Mouse (Mus musculus) intestine, embryonic 15.5 days (tissue): Measurements from ENCODE around the gene Lysmd1. TPM values are rescaled to one million over a fixed set of nuclear protein-coding genes. Genes with fewer than 3 reads are reported as not detected.

Source experiments
- ATAC-seq: fragments of 200-750 bp; cut with Nextera tagmentation; 2 replicates; pipeline ENCODE4 v1.8.0; 2017; ENCODE audit warnings: moderate TSS enrichment, moderate library complexity
- H3K27ac ChIP-seq: fragments of 300-500 bp; sonication (generic); 2 replicates; pipeline ENCODE4 v1.5.1; 2015; ENCODE audit warnings: mild to moderate bottlenecking, inconsistent platforms
- H3K27me3 ChIP-seq: fragments of 300-500 bp; sonication (generic); replicated peaks from 2 replicates; pipeline ENCODE4 v1.6.1; 2015; ENCODE audit warnings: inconsistent platforms
- H3K36me3 ChIP-seq: fragments of 300-500 bp; sonication (generic); 2 replicates; pipeline ENCODE4 v1.6.1; 2015; ENCODE audit warnings: inconsistent platforms
- H3K4me1 ChIP-seq: fragments of 300-500 bp; sonication (generic); replicated peaks from 2 replicates; pipeline ENCODE4 v1.6.1; 2015; ENCODE audit warnings: inconsistent platforms
- H3K4me2 ChIP-seq: fragments of 300-500 bp; sonication (generic); replicated peaks from 2 replicates; pipeline ENCODE4 v1.6.1; 2015; ENCODE audit warnings: mild to moderate bottlenecking, inconsistent platforms
- H3K4me3 ChIP-seq: fragments of 300-500 bp; sonication (generic); replicated peaks from 2 replicates; pipeline ENCODE4 v1.5.1; 2015; ENCODE audit warnings: inconsistent platforms
- H3K9ac ChIP-seq: fragments of 300-500 bp; sonication (generic); 2 replicates; pipeline ENCODE4 v1.6.1; 2015; ENCODE audit warnings: inconsistent platforms
- H3K9me3 ChIP-seq: fragments of 300-500 bp; sonication (generic); 2 replicates; pipeline ENCODE4 v1.6.1; 2016; ENCODE audit warnings: inconsistent platforms
- WGBS: fragments of 180-500 bp; shearing (Covaris S2); methylation state at CpG from one replicate; pipeline ENCODE4 v1.1.7; 2015; 5-methylcytosine and 5-hydroxymethylcytosine counted together
- polyA plus RNA-seq: library from polyadenylated mRNA; unstranded; fragments of >200 nt; fragmentation: Nextera tagmentation; extraction: Ambion mirVana; gene quantifications from 2 replicates; pipeline ENCODE4 v1.2.1, GENCODE M21; 2015

The Lysmd1 gene
- polyA plus RNA-seq, 1 experiment from 2014 or later = 10.7 TPM

DNA sequence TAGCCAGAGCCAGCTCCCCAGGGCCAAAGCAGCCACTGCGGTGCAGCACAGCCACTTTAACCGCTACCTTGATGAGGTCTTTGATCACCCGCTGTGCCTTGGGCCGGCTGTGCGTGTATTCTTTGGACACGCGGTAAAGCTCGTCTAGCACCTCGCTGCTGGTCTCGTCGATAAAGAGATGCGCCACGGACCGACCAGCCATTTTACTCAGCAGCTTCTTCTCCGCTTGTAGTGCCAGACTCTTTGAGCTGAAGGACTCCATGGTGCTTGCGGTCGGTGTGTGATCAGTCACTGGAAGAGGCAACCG is 6.4 kb downstream of the Lysmd1 start:
- whole genome bisulfite sequencing = 68% methylated on average over 18 of the region's 18 CpGs
- no peak for ATAC-seq
- 0 out of 2 replicates have a peak overlapping the region, but pooled peaks have one; percentile 17 for H3K4me2 ChIP-seq
- no peaks in the 10 kb centered on the region; the same call in none of the 2 replicates for H3K36me3 ChIP-seq
- no peaks in the 10 kb centered on the region for H3K27me3 ChIP-seq
- no peaks in the 10 kb centered on the region for H3K9me3 ChIP-seq
- H3K27ac ChIP-seq = no peak overlapping the region
- H3K9ac ChIP-seq = no peak overlapping the region
- H3K4me1 ChIP-seq = 0 out of 2 replicates have a peak, but pooled peaks cover under 1% of the 10 kb centered on the region
- H3K4me3 ChIP-seq = no peak overlapping the region

DNA sequence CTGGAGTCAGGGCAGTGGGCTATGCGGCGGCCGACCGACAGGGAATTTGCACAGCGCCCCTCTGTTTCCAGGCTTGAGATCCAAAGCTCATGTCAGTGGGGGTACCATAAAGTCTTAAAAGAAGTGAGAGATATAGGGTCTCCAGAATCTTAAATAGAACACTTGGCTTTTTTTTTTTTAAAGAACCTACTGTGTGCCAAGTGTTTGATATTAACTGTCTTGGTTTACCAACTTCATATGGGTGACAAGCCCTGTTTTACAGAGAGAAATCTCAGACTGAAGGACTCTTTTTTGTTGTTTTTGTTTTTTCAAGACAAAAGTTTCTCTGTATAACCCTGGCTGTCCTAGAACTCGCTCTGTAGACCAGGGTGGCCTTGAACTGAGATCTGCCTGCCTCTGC is 6.9 kb downstream of the Lysmd1 start:
- H3K9me3 ChIP-seq = no peaks in the 10 kb centered on the region
- WGBS = 95% methylated on average over 6 of the region's 6 CpGs

DNA sequence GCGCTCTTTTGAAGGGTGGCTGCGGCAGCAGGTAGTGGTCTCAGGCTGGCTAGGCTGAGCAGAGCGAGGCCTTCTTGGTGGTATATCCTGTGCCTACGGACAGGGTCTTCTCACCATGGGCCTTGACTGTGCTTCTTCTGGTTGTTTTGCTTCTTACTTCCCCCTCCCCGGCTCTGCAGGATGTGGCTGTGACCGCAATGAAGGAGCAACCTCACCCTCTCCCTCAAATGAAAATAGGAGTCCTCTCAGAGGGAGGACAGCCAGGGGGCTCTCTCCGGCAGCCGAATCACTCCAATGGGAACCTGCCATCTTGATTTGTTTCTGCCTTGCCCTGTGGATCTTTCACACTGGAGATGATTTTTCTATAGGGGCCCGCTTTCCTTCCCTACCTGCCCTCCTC is 7.6 kb downstream of the Lysmd1 start:
- H3K4me2 ChIP-seq = no peak overlapping the region
- no peak overlapping the region for H3K27ac ChIP-seq
- H3K36me3 ChIP-seq = no peaks in the 10 kb centered on the region; the same call in none of the 2 replicates
- H3K27me3 ChIP-seq = no peaks in the 10 kb centered on the region
- H3K4me3 ChIP-seq = no peak overlapping the region
- H3K4me1 ChIP-seq = no peaks in the 10 kb centered on the region
- H3K9me3 ChIP-seq = no peaks in the 10 kb centered on the region
- no peak for ATAC-seq
- H3K9ac ChIP-seq = no peak overlapping the region
- 91% methylated on average over 9 of the region's 9 CpGs for WGBS

More for the DNA sequence above, 6.9 kb downstream of the Lysmd1 start:
- no peaks in the 10 kb centered on the region; the same call in none of the 2 replicates for H3K36me3 ChIP-seq
- no peaks in the 10 kb centered on the region for H3K4me1 ChIP-seq
- no peak overlapping the region for H3K4me3 ChIP-seq
- H3K9ac ChIP-seq = no peak overlapping the region
- no peak overlapping the region for H3K4me2 ChIP-seq
- H3K27ac ChIP-seq = no peak overlapping the region
- H3K27me3 ChIP-seq = no peaks in the 10 kb centered on the region
- no peak for ATAC-seq

DNA sequence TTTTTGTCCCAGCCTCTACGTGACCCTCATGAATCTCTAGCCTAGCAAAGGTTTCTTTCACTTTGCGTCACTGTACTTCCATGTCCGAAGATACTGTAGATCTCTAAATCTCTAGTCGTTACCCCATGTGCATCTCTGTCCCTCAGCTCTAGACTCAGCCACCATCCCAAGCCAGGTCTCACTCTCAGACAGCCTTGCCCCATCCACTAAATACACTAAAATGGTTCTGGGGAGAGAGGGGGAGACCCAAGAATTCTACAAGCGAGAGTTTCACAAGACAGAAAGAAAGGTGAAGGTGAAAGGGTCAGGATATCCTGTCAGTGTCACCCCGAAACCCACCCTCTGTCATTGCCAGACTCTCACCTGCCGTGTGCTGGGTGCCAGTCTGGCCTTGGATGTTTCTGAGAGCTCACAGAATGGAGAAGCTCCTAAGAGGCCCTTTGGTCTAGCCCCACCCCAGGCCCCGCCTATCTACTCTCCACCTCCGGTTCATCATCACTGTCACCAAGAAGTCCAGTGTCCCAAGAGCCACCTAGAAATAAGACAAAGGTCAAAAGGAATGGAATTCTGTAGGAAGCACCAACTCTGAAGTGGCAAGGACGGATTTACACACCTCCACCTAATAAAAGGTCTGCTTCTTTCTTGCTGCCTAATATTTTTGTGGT is 8.2 kb downstream of the Lysmd1 start, which contains the start of gene Tnfaip8l2:
Gene Tnfaip8l2, minus strand, starts transcription at position 409 of the 665 bp plus-strand sequence.
- 83% methylated on average over 10 of the region's 10 CpGs for WGBS
- H3K4me2 ChIP-seq = no peak within 1 kb of the TSS
- no peaks in the 10 kb centered on the region for H3K9me3 ChIP-seq
- no peaks in the 10 kb centered on the region; the same call in none of the 2 replicates for H3K36me3 ChIP-seq
- H3K9ac ChIP-seq = no peak within 1 kb of the TSS
- peak; percentile 64 for ATAC-seq
- H3K27me3 ChIP-seq = no peaks in the 10 kb centered on the region
- H3K4me3 ChIP-seq = no peak within 1 kb of the TSS
- no peaks in the 10 kb centered on the region for H3K4me1 ChIP-seq
- no peak within 1 kb of the TSS for H3K27ac ChIP-seq

DNA sequence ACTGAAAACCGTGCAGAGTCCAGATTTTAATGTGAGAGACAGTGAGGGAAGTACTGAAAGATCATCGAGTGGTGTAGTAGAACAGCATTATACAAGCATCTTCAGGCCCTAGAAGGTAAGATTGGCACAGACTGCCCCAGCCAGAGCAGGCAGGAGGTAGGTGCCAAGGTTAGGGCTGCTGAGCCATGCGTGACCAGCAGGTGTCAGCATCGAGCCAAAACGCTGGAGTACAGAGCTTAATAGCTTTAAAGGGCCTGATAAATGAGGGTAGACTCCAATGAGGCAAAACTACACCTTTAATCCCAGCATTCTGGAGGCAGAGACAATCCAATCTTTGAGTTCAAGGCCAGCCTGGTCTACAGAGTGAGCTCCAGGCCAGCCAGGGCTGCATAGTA is 8.7 kb downstream of the Lysmd1 start:
- H3K27ac ChIP-seq = no peak overlapping the region
- H3K4me2 ChIP-seq = no peak overlapping the region
- H3K9ac ChIP-seq = no peak overlapping the region
- H3K9me3 ChIP-seq = no peaks in the 10 kb centered on the region
- no peaks in the 10 kb centered on the region for H3K27me3 ChIP-seq
- 6% methylated on average over 5 of the region's 5 CpGs for WGBS
- no peaks in the 10 kb centered on the region; the same call in none of the 2 replicates for H3K36me3 ChIP-seq
- H3K4me1 ChIP-seq = no peaks in the 10 kb centered on the region
- peak; percentile 83 for ATAC-seq
- H3K4me3 ChIP-seq = no peak overlapping the region

DNA sequence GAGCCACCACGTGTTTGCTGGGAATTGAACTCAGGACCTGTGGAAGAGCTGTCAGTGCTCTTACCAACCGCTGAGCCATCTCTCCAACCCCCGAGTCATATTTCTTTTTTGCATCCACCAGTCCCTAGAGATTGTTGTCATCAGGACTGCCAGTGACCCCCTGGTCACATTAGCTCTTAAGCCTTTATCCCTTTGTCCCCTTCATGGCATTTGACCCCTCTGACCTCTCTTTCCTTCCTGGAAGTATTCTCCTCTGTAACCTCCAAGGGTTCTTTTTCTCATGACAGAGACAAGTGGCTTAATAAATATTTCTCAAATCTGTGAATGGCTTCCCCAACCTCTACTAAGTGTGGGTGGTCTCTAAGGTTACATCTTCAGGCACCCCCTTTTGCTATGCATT is 14.0 kb downstream of the Lysmd1 start:
- Histone ChIP-seq H3K4me1 (no peaks in the 10 kb centered on the region), H3K4me3 (no peak overlapping the region)
- no peak for ATAC-seq

DNA sequence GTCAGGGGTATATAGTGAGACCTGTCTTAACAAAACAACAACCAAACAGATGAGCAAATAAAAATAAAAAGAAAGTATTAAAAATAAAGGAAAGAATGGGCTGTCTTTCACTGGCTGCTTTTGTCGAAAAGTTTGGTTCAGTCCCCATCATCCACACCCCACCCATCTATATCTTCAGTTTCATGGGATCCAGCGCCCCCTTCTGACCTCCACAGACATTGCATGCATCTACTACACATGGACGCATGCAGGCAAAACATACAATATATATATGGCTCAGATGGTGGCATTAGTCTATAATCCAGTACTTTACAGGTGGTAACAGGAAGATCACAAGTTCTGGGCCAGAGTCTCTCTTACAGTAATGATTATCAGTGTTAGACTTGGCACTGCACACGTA is 20.0 kb downstream of the Lysmd1 start:
- 60% methylated on average over 4 of the region's 4 CpGs for WGBS
- no peak for ATAC-seq
- H3K9me3 ChIP-seq = no peaks in the 10 kb centered on the region
- no peak overlapping the region for H3K4me3 ChIP-seq
- H3K36me3 ChIP-seq = no peaks in the 10 kb centered on the region
- H3K4me2 ChIP-seq = no peak overlapping the region
- H3K27ac ChIP-seq = no peak overlapping the region
- no peaks in the 10 kb centered on the region for H3K4me1 ChIP-seq
- H3K27me3 ChIP-seq = no peaks in the 10 kb centered on the region
- H3K9ac ChIP-seq = no peak overlapping the region

More for the DNA sequence above, 14.0 kb downstream of the Lysmd1 start:
- H3K27ac ChIP-seq = no peak overlapping the region
- no peaks in the 10 kb centered on the region for H3K9me3 ChIP-seq
- H3K27me3 ChIP-seq = no peaks in the 10 kb centered on the region
- no peak overlapping the region for H3K4me2 ChIP-seq
- H3K9ac ChIP-seq = no peak overlapping the region
- 68% methylated on average over 3 of the region's 3 CpGs for WGBS
- no peaks in the 10 kb centered on the region for H3K36me3 ChIP-seq

DNA sequence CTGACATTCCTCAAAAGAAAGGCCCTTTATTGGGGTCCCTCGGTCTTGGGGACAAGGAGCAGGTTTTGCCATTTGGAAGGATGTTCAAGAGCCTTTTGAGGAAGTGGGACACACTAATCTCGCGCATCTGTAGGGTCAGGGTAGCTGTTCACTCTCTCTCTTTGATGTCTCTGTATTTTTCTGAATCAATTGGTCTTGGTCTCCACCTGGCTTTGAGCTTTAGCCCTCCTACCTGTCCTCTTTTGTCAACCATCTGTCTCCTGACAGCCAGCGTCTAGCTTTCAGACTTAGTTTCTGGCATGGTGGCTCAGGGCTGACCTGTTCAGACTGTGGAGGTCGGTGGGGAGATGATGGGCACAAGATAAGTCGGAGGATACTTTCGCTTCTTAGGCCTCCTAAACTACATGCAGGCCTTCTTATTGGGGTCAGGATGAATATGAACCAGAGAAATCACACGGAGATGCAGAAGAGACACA is 25.7 kb downstream of the Lysmd1 start:
- 24% methylated on average over 8 of the region's 8 CpGs for WGBS

DNA sequence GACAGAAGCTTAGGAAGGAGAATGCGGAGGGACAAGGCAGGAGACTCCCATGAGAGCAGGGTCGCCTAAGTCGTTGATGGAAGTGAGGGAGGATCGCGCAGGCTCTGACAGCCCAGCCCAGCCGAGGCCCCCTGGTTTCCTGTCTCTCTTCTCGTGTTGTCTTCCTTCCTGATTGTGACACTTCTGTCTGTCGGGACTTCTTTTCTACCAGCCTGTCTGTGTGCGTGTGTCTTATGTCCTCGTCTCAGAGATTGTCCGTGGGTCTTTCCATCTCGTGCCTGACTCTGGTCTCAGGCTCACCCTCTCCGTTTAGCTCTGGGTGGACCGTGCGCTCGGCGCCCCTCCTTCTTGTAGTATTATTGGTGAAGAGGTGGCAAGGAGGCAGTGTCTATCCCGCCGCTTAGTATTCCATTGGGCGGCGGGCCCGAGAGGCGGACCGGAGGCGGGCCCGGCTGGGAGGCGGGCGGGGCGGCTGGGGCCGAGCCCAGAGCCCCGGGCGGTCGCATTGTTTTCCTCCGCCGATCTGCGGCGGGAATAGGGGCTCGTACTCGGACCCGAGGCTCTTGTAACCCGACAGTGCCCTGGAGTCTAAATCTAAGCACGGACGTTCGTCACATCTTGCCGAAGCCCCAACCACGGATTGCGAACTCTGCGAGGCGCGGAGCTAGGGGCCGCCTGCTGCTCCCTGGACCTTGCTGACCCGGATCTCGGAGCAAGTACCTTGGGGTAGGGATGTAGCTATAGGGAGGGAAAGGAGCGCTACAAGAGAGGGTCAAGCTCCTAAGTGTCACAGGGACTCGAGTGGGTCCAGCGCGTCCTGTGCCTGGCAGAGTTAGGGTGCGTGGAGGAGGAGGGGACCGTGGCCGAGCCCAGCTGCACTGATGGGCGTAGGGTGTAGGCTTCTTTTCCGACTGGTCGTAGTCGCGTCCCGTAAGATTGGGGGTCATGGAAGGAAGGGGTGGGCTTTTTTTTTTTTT is 26.4 kb downstream of the Lysmd1 start, which contains the start of gene Sema6c:
Gene Sema6c, plus strand, starts transcription at position 471 of the 977 bp plus-strand sequence.
- ATAC-seq = peak; percentile 98
- WGBS = under 1% methylated on average over 66 of the region's 66 CpGs

More for the DNA sequence above, 25.7 kb downstream of the Lysmd1 start:
- peak; percentile 5; the same call in 1 of the 2 replicates for ATAC-seq
- H3K4me2 ChIP-seq = peak overlapping the region; percentile 93
- no peaks in the 10 kb centered on the region for H3K36me3 ChIP-seq
- peak overlapping the region; percentile 70 for H3K4me3 ChIP-seq
- no peak overlapping the region for H3K27ac ChIP-seq
- no peaks in the 10 kb centered on the region for H3K9me3 ChIP-seq
- peaks cover 32% of the 10 kb centered on the region for H3K4me1 ChIP-seq
- no peaks in the 10 kb centered on the region for H3K27me3 ChIP-seq
- peak overlapping the region; percentile 71 for H3K9ac ChIP-seq

DNA sequence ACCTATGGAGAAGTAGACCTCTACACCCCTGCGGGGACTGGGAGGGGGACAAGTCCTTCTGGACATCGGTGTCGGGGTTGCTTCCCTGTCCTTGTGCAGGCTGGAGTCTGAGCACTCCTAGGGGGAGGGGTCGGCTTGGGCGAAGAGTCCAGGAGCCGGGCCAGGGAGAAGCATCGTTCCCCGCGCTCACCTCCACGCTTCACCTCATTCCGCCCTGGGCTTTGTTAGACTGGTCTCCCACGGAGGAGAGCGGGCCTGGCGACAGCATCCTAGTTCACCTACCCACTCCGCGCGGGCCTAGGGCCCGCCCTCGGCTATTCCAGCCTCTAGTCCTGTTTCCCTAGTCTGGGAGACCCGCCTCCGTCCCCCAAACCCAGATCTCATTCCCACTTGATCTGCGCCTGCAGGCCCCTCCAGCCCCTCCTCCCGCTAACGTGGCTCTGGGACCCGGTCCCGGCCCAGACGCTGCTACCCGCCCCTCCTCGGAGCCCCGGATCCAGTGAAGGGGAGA is 27.2 kb downstream of the Lysmd1 start:
- no peaks in the 10 kb centered on the region for H3K36me3 ChIP-seq
- H3K4me3 ChIP-seq = peak overlapping the region; percentile 70
- H3K4me2 ChIP-seq = peak overlapping the region; percentile 93
- H3K9ac ChIP-seq = peak overlapping the region; percentile 71
- no peak overlapping the region; the same call in 1 of the 2 replicates for H3K27ac ChIP-seq
- WGBS = 2% methylated on average over 30 of the region's 30 CpGs
- 0 out of 2 replicates have a peak, but pooled peaks have one; percentile 6 for ATAC-seq
- no peaks in the 10 kb centered on the region for H3K9me3 ChIP-seq
- H3K4me1 ChIP-seq = peaks cover 32% of the 10 kb centered on the region
- H3K27me3 ChIP-seq = no peaks in the 10 kb centered on the region

More for the DNA sequence above, 26.4 kb downstream of the Lysmd1 start, which contains the start of gene Sema6c:
- H3K27me3 ChIP-seq = no peaks in the 10 kb centered on the region
- peaks cover 32% of the 10 kb centered on the region for H3K4me1 ChIP-seq
- peak within 1 kb of the TSS; percentile 93 for H3K4me2 ChIP-seq
- H3K9me3 ChIP-seq = no peaks in the 10 kb centered on the region
- no peak within 1 kb of the TSS; the same call in 1 of the 2 replicates for H3K27ac ChIP-seq
- H3K4me3 ChIP-seq = peak within 1 kb of the TSS; percentile 70
- H3K9ac ChIP-seq = peak within 1 kb of the TSS; percentile 71
- H3K36me3 ChIP-seq = no peaks in the 10 kb centered on the region

DNA sequence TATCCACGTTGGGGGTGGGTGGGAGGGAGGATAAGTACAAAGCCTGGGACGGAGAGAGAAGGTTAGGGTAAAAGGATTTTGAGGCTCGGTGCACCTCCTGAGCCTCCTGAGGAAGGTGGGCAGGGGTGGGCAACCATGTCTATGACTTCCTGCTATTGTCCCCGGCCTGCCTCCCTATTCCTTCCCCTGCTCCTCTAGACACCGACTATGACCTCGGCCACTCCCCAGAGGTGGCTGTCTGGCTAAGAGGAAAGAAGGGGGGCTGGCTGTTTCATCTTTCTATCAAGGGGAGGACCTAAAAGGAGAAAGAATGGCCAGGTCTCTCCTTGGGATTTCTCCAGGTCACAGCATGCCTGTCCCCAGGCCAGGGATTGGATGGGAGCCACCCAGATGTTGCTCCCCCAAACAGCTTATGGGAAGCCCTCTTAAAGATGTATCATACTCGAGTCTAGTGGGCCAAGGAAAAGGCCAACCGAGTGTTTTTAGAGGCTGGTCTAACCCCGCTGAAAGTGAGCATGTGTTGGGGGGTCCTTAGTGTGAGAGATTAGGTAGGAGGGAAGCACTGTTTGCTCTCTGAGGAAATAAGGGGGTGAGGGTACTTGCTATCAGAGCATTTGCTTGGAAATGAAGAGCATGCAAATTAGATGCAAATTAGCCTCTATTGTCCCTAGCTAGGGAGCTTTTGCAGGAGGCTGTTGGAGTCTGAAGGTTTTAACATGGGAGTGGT is 27.9 kb downstream of the Lysmd1 start:
- Histone ChIP-seq H3K4me3 (peak overlapping the region; percentile 70), H3K4me2 (peak overlapping the region; percentile 93), H3K4me1 (peaks cover 32% of the 10 kb centered on the region), H3K27me3 (no peaks in the 10 kb centered on the region), H3K9me3 (no peaks in the 10 kb centered on the region), H3K9ac (peak overlapping the region; percentile 71), H3K27ac (no peak overlapping the region; the same call in 1 of the 2 replicates), H3K36me3 (no peaks in the 10 kb centered on the region)
- ATAC-seq = no peak
- WGBS = 22% methylated on average over 9 of the region's 9 CpGs
